Mouse (Mus musculus) embryonic facial prominence, embryonic 15.5 days (tissue): ENCODE data around the gene Hspa1b. TPM values are rescaled to one million over a fixed set of nuclear protein-coding genes. Genes with fewer than 3 reads are reported as not detected.
"Not testable (repeated sequence)": the region's sequence is repeated elsewhere in the genome, so short reads cannot be mapped to it uniquely, and the experiment has no call there.

Experiments
- ATAC-seq: fragments of 200-750 bp; cut with Nextera tagmentation; 2 replicates; pipeline ENCODE4 v1.8.0; 2017; ENCODE audit warnings: low read depth, moderate TSS enrichment; ENCODE audit not compliant: insufficient number of reproducible peaks, low FRiP score, low TSS enrichment
- H3K27ac ChIP-seq: fragments of 300-500 bp; sonication (generic); replicated peaks from 2 replicates; pipeline ENCODE4 v1.5.1; 2015; ENCODE audit warnings: mild to moderate bottlenecking, inconsistent platforms
- H3K27me3 ChIP-seq: fragments of 300-500 bp; sonication (generic); 2 replicates; pipeline ENCODE4 v1.6.1; 2015; ENCODE audit warnings: inconsistent platforms
- H3K36me3 ChIP-seq: fragments of 300-500 bp; sonication (generic); 2 replicates; pipeline ENCODE4 v1.6.1; 2015; ENCODE audit warnings: mild to moderate bottlenecking, inconsistent platforms
- H3K4me1 ChIP-seq: fragments of 300-500 bp; sonication (generic); 2 replicates; pipeline ENCODE4 v1.6.1; 2015; ENCODE audit warnings: inconsistent platforms
- H3K4me2 ChIP-seq: fragments of 300-500 bp; sonication (generic); replicated peaks from 2 replicates; pipeline ENCODE4 v1.6.1; 2015; ENCODE audit warnings: mild to moderate bottlenecking, inconsistent platforms
- H3K4me3 ChIP-seq: fragments of 300-500 bp; sonication (generic); replicated peaks from 2 replicates; pipeline ENCODE4 v1.5.1; 2015; ENCODE audit warnings: mild to moderate bottlenecking, inconsistent platforms
- H3K9ac ChIP-seq: fragments of 300-500 bp; sonication (generic); 2 replicates; pipeline ENCODE4 v1.6.1; 2015; ENCODE audit warnings: inconsistent platforms
- H3K9me3 ChIP-seq: fragments of 300-500 bp; sonication (generic); replicated peaks from 2 replicates; pipeline ENCODE4 v1.6.1; 2016; ENCODE audit warnings: inconsistent platforms
- WGBS: fragments of 180-500 bp; shearing (Covaris S2); methylation state at CpG from one replicate; pipeline ENCODE4 v1.1.7; 2015; 5-methylcytosine and 5-hydroxymethylcytosine counted together
- polyA plus RNA-seq: library from polyadenylated mRNA; unstranded; fragments of >200 nt; fragmentation: Nextera tagmentation; extraction: Ambion mirVana; gene quantifications from 2 replicates; pipeline ENCODE4 v1.2.1, GENCODE M21; 2015

Hspa1b gene
- polyA plus RNA-seq, 1 experiment from 2014 or later = 2.2 TPM

- Histone ChIP-seq H3K4me1 (peaks cover 24% of the 10 kb centered on the region), H3K27ac (peak overlapping the region; percentile 36), H3K9ac (no peak overlapping the region), H3K4me3 (no peak overlapping the region), H3K4me2 (no peak overlapping the region), H3K9me3 (no peaks in the 10 kb centered on the region), H3K36me3 (no peaks in the 10 kb centered on the region), H3K27me3 (0 out of 2 replicates have a peak, but pooled peaks cover 5% of the 10 kb centered on the region)
- ATAC-seq = no peak
- 36% methylated on average over 1 of the region's 1 CpGs for WGBS
Observed at GRCm38 (mm10) chr17:34962841-34963240, 3.8 kb upstream of the Hspa1b start.

- no peak overlapping the region for H3K9ac ChIP-seq
- peak overlapping the region; percentile 99 for H3K27ac ChIP-seq
- no peak overlapping the region for H3K4me3 ChIP-seq
- H3K4me2 ChIP-seq = no peak overlapping the region
- H3K4me1 ChIP-seq = peaks cover 24% of the 10 kb centered on the region
- no peak for ATAC-seq
- H3K9me3 ChIP-seq = no peaks in the 10 kb centered on the region
- H3K36me3 ChIP-seq = no peaks in the 10 kb centered on the region
- WGBS = 20% methylated on average over 3 of the region's 3 CpGs
- H3K27me3 ChIP-seq = no peaks in the 10 kb centered on the region
Observed at GRCm38 (mm10) chr17:34962125-34962524, 3.1 kb upstream of the Hspa1b start.

- ATAC-seq = no peak
Observed at GRCm38 (mm10) chr17:34960702-34961493, 1.9 kb upstream of the Hspa1b start.

GRCm38 (mm10) chr17:34959881-34960515, 960 bp upstream of the Hspa1b start:
- Histone ChIP-seq H3K4me3 (peak overlapping the region; percentile 57), H3K36me3 (no peaks in the 10 kb centered on the region), H3K9me3 (no peaks in the 10 kb centered on the region), H3K4me1 (peaks cover 17% of the 10 kb centered on the region), H3K9ac (peak overlapping the region; percentile 41; the same call in 1 of the 2 replicates), H3K4me2 (peak overlapping the region; percentile 56), H3K27me3 (no peaks in the 10 kb centered on the region), H3K27ac (peak overlapping the region; percentile 99)
- WGBS = 12% methylated on average over 12 of the region's 12 CpGs
- ATAC-seq = no peak; the same call in 1 of the 2 replicates

More at GRCm38 (mm10) chr17:34960702-34961493, 1.9 kb upstream of the Hspa1b start:
- H3K9ac ChIP-seq = no peak overlapping the region
- H3K4me3 ChIP-seq = no peak overlapping the region
- H3K27me3 ChIP-seq = no peaks in the 10 kb centered on the region
- H3K36me3 ChIP-seq = no peaks in the 10 kb centered on the region
- peak overlapping the region; percentile 99 for H3K27ac ChIP-seq
- H3K4me1 ChIP-seq = peaks cover 24% of the 10 kb centered on the region
- H3K4me2 ChIP-seq = no peak overlapping the region
- H3K9me3 ChIP-seq = no peaks in the 10 kb centered on the region

GRCm38 (mm10) chr17:34958734-34959129, 306 bp downstream of the Hspa1b start:
- H3K27ac ChIP-seq, H3K36me3 ChIP-seq, H3K9ac ChIP-seq, H3K4me1 ChIP-seq, H3K9me3 ChIP-seq, H3K27me3 ChIP-seq: not testable (repeated sequence)
- peak overlapping the region; percentile 56 for H3K4me2 ChIP-seq
- peak overlapping the region; percentile 57 for H3K4me3 ChIP-seq
- peak; percentile 2; the same call in 1 of the 2 replicates for ATAC-seq
- under 1% methylated on average over 32 of the region's 47 CpGs for WGBS

- 32% methylated on average over 29 of the region's 40 CpGs for WGBS
Observed at GRCm38 (mm10) chr17:34957966-34958365, 1.1 kb downstream of the Hspa1b start.

GRCm38 (mm10) chr17:34957291-34957690, 1.7 kb downstream of the Hspa1b start:
- H3K4me1 ChIP-seq = not testable (repeated sequence)

More at GRCm38 (mm10) chr17:34957966-34958365, 1.1 kb downstream of the Hspa1b start:
- H3K4me1 ChIP-seq, H3K36me3 ChIP-seq, ATAC-seq, H3K27me3 ChIP-seq, H3K9me3 ChIP-seq, H3K9ac ChIP-seq, H3K4me3 ChIP-seq, H3K27ac ChIP-seq, H3K4me2 ChIP-seq: not testable (repeated sequence)

GRCm38 (mm10) chr17:34956340-34956739, 2.7 kb downstream of the Hspa1b start:
- no peak for ATAC-seq
- Histone ChIP-seq H3K4me2 (no peak overlapping the region), H3K36me3 (no peaks in the 10 kb centered on the region), H3K4me3 (no peak overlapping the region), H3K27ac (no peak overlapping the region), H3K4me1 (peaks cover 10% of the 10 kb centered on the region; the same call in 1 of the 2 replicates), H3K9ac (no peak overlapping the region), H3K27me3 (no peaks in the 10 kb centered on the region), H3K9me3 (no peaks in the 10 kb centered on the region)
- WGBS = 33% methylated on average over 1 of the region's 1 CpGs

More at GRCm38 (mm10) chr17:34957291-34957690, 1.7 kb downstream of the Hspa1b start:
- not testable (repeated sequence) for H3K27ac ChIP-seq, H3K36me3 ChIP-seq, H3K9me3 ChIP-seq, H3K4me3 ChIP-seq, H3K27me3 ChIP-seq, H3K9ac ChIP-seq, ATAC-seq
- WGBS = 16% methylated on average over 38 of the region's 40 CpGs
- peak overlapping the region; percentile 21; the same call in 1 of the 2 replicates for H3K4me2 ChIP-seq

- Histone ChIP-seq H3K9me3 (no peaks in the 10 kb centered on the region), H3K27ac (no peak overlapping the region), H3K4me2 (no peak overlapping the region), H3K27me3 (no peaks in the 10 kb centered on the region), H3K9ac (no peak overlapping the region), H3K36me3 (peaks cover under 1% of the 10 kb centered on the region), H3K4me1 (peaks cover 15% of the 10 kb centered on the region), H3K4me3 (no peak overlapping the region)
- ATAC-seq = no peak
- WGBS = 84% methylated on average over 3 of the region's 3 CpGs
Observed at GRCm38 (mm10) chr17:34955884-34956283, 3.2 kb downstream of the Hspa1b start.

GRCm38 (mm10) chr17:34954831-34955230, 4.2 kb downstream of the Hspa1b start:
- WGBS = 64% methylated on average over 4 of the region's 4 CpGs
- H3K4me1 ChIP-seq = peaks cover 16% of the 10 kb centered on the region
- H3K36me3 ChIP-seq = peaks cover 11% of the 10 kb centered on the region
- no peak overlapping the region for H3K4me3 ChIP-seq
- H3K27me3 ChIP-seq = no peaks in the 10 kb centered on the region
- H3K9me3 ChIP-seq = no peaks in the 10 kb centered on the region
- H3K9ac ChIP-seq = no peak overlapping the region
- no peak overlapping the region for H3K27ac ChIP-seq
- no peak overlapping the region for H3K4me2 ChIP-seq
- ATAC-seq = no peak

GRCm38 (mm10) chr17:34953904-34954303, 5.1 kb downstream of the Hspa1b start:
- no peak overlapping the region for H3K9ac ChIP-seq
- 84% methylated on average over 4 of the region's 4 CpGs for WGBS
- H3K36me3 ChIP-seq = peaks cover 17% of the 10 kb centered on the region
- H3K27ac ChIP-seq = no peak overlapping the region
- H3K27me3 ChIP-seq = no peaks in the 10 kb centered on the region
- H3K9me3 ChIP-seq = no peaks in the 10 kb centered on the region
- peaks cover 13% of the 10 kb centered on the region for H3K4me1 ChIP-seq
- ATAC-seq = no peak
- no peak overlapping the region for H3K4me2 ChIP-seq
- no peak overlapping the region for H3K4me3 ChIP-seq
